Mouse (Mus musculus) gastrocnemius, postnatal 25 days (tissue): ENCODE results near the gene Rph3al. TPM values are rescaled to one million over a fixed set of nuclear protein-coding genes. Genes with fewer than 3 reads are reported as not detected.

Experiments
- DNase-seq: peaks from one replicate; pipeline ENCODE4 v3.0.0; 2022
- total RNA-seq, 2 experiments: library from RNA; stranded (reverse); gene quantifications; 1 replicate in 1 of 2; 2 replicates in 1 of 2; pipeline ENCODE4 v1.2.3; 2021

Gene Rph3al
- total RNA-seq, 2 experiments from 2014 or later: 8.2 to 8.6 TPM

GRCm38 (mm10) chr11:75861653-75862052 is 76.6 kb downstream of the Rph3al start:
- no peak for DNase-seq

GRCm38 (mm10) chr11:75861213-75861612 is 77.0 kb downstream of the Rph3al start:
- DNase-seq: no peak

GRCm38 (mm10) chr11:75859460-75859859 is 78.8 kb downstream of the Rph3al start:
- DNase-seq: no peak

- DNase-seq: no peak
Measured at GRCm38 (mm10) chr11:75858975-75859374, 79.3 kb downstream of the Rph3al start.

GRCm38 (mm10) chr11:75857781-75858180 is 80.4 kb downstream of the Rph3al start:
- no peak for DNase-seq

- no peak for DNase-seq
Measured at GRCm38 (mm10) chr11:75854327-75854726, 83.9 kb downstream of the Rph3al start.

GRCm38 (mm10) chr11:75853067-75853636 is 85.1 kb downstream of the Rph3al start:
- DNase-seq: no peak

GRCm38 (mm10) chr11:75852485-75852884 is 85.7 kb downstream of the Rph3al start:
- DNase-seq: no peak

- no peak for DNase-seq
Measured at GRCm38 (mm10) chr11:75849552-75849951, 88.7 kb downstream of the Rph3al start.

- DNase-seq: no peak
Measured at GRCm38 (mm10) chr11:75846589-75846988, 91.6 kb downstream of the Rph3al start.

GRCm38 (mm10) chr11:75845675-75846074 is 92.6 kb downstream of the Rph3al start:
- DNase-seq: no peak

GRCm38 (mm10) chr11:75842904-75843619 is 95.2 kb downstream of the Rph3al start:
- DNase-seq: no peak

GRCm38 (mm10) chr11:75841503-75841902 is 96.7 kb downstream of the Rph3al start:
- DNase-seq: no peak

- DNase-seq: no peak
Measured at GRCm38 (mm10) chr11:75839536-75840430, 98.4 kb downstream of the Rph3al start.

- DNase-seq: no peak
Measured at GRCm38 (mm10) chr11:75838861-75839426, 99.3 kb downstream of the Rph3al start.

- no peak for DNase-seq
Measured at GRCm38 (mm10) chr11:75836240-75836610, 102.0 kb downstream of the Rph3al start.

GRCm38 (mm10) chr11:75835587-75836239 is 102.5 kb downstream of the Rph3al start:
- no peak for DNase-seq

- DNase-seq: no peak
Measured at GRCm38 (mm10) chr11:75833081-75833480, 105.1 kb downstream of the Rph3al start.

- no peak for DNase-seq
Measured at GRCm38 (mm10) chr11:75830386-75830785, 107.8 kb downstream of the Rph3al start.

- DNase-seq: no peak
Measured at GRCm38 (mm10) chr11:75827414-75827813, 110.8 kb downstream of the Rph3al start.

- no peak for DNase-seq
Measured at GRCm38 (mm10) chr11:75823506-75823905, 114.7 kb downstream of the Rph3al start.

- DNase-seq: no peak
Measured at GRCm38 (mm10) chr11:75813085-75813484, 125.1 kb downstream of the Rph3al start.
